Mouse (Mus musculus) lung, postnatal 0 days (tissue): ENCODE measurements at regions not wholly inside any gene's neighbourhood (a gene's known extent, or its start where the extent isn't known, plus 50 kb on each side); places are given as distances from the start of the nearest gene placed in this dataset.

Experiments used
- ATAC-seq: fragments of 200-750 bp; cut with Nextera tagmentation; 2 replicates; pipeline ENCODE4 v1.8.0; 2017; ENCODE audit warnings: moderate library complexity
- DNase-seq: peaks from one replicate; pipeline ENCODE4 v3.0.0-alpha.2; 2016; ENCODE audit warnings: low spot score
- H3K27ac ChIP-seq: fragments of 300-500 bp; sonication (generic); 2 replicates; pipeline ENCODE4 v1.5.1; 2014; ENCODE audit warnings: antibody characterized with exemption, mild to moderate bottlenecking, low read length, mixed read lengths
- H3K27me3 ChIP-seq: fragments of 300-500 bp; sonication (generic); replicated peaks from 2 replicates; pipeline ENCODE4 v1.6.1; 2014; ENCODE audit warnings: low read length, mixed read lengths; ENCODE audit not compliant: insufficient read depth
- H3K36me3 ChIP-seq: fragments of 300-500 bp; sonication (generic); 2 replicates; pipeline ENCODE4 v1.6.1; 2014; ENCODE audit warnings: low read length, mixed read lengths; ENCODE audit not compliant: insufficient read depth
- H3K4me1 ChIP-seq: fragments of 300-500 bp; sonication (generic); 2 replicates; pipeline ENCODE4 v1.6.1; 2014; ENCODE audit warnings: antibody characterized with exemption, low read depth, low read length, mixed read lengths; ENCODE audit not compliant: insufficient read depth
- H3K4me2 ChIP-seq: fragments of 300-500 bp; sonication (generic); replicated peaks from 2 replicates; pipeline ENCODE4 v1.6.1; 2014; ENCODE audit warnings: low read depth, mild to moderate bottlenecking, low read length, moderate library complexity, mixed read lengths
- H3K4me3 ChIP-seq: fragments of 300-500 bp; sonication (generic); 2 replicates; pipeline ENCODE4 v1.5.1; 2014; ENCODE audit warnings: low read depth, low read length
- H3K9ac ChIP-seq: fragments of 300-500 bp; sonication (generic); replicated peaks from 2 replicates; pipeline ENCODE4 v1.6.1; 2014; ENCODE audit warnings: low read depth, mild to moderate bottlenecking
- H3K9me3 ChIP-seq: fragments of 300-500 bp; sonication (generic); 2 replicates; pipeline ENCODE4 v1.6.1; 2016; ENCODE audit warnings: low read length, mixed read lengths
- CTCF ChIP-seq: IDR thresholded peaks from 2 replicates; pipeline ENCODE4 v1.5.1; 2016; ENCODE audit warnings: antibody characterized with exemption, mild to moderate bottlenecking
- EP300 ChIP-seq: IDR thresholded peaks from 2 replicates; pipeline ENCODE4 v1.6.1; 2016; ENCODE audit warnings: antibody characterized with exemption, mild to moderate bottlenecking, control low read depth
- WGBS: fragments of 180-500 bp; shearing (Covaris S2); extraction: QIAGEN DNeasy Blood & Tissue Kit; methylation state at CpG from one replicate; pipeline ENCODE4 v1.1.7; 2014; 5-methylcytosine and 5-hydroxymethylcytosine counted together

- no peak overlapping the region for H3K27ac ChIP-seq
- no peak for TF ChIP-seq CTCF
- DNase-seq, result no peak
- H3K9ac ChIP-seq, result no peak overlapping the region
- no peak overlapping the region for H3K4me2 ChIP-seq
- H3K4me1 ChIP-seq, result no peaks in the 10 kb centered on the region
- no peaks in the 10 kb centered on the region for H3K36me3 ChIP-seq
- no peak overlapping the region for H3K4me3 ChIP-seq
- H3K9me3 ChIP-seq, result no peaks in the 10 kb centered on the region
- ATAC-seq, result no peak
- H3K27me3 ChIP-seq, result no peaks in the 10 kb centered on the region
- 32% methylated on average over 3 of the region's 3 CpGs for WGBS
Observed at GRCm38 (mm10) chr1:137147891-137148290, 187.6 kb upstream of the Nr5a2 start.

GRCm38 (mm10) chr1:137141879-137142570 lies 181.8 kb upstream of the Nr5a2 start:
- TF ChIP-seq CTCF (no peak), EP300 (no peak)
- Histone ChIP-seq H3K4me3 (no peak overlapping the region), H3K27me3 (no peaks in the 10 kb centered on the region), H3K9me3 (no peaks in the 10 kb centered on the region), H3K9ac (no peak overlapping the region), H3K4me2 (no peak overlapping the region), H3K36me3 (no peaks in the 10 kb centered on the region), H3K4me1 (no peaks in the 10 kb centered on the region), H3K27ac (no peak overlapping the region)
- ATAC-seq (no peak), DNase-seq (no peak)
- 35% methylated on average over 13 of the region's 13 CpGs for WGBS

DNA sequence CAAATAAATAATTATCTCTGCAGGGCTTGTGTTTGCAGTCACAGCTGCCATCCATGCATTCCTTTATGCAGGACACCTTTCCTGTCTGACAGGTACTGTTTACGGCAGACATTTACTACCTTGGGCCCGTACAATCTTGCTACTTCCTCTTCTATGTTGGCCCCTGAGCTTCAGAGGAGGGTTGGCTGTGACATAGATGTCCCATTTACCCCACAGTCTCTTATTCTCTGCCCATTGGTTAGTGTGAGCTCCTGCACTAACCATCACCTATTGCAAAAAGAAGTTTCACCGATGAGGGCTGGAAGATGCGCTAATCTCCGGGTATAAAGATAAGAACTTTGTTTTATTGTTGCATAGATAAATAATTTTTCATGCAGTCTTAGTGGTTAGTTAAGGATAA lies 181.1 kb upstream of the Nr5a2 start:
- DNase-seq (no peak), ATAC-seq (no peak)
- TF ChIP-seq CTCF (no peak), EP300 (no peak)
- Histone ChIP-seq H3K9ac (no peak overlapping the region), H3K27me3 (no peaks in the 10 kb centered on the region), H3K4me3 (no peak overlapping the region), H3K27ac (no peak overlapping the region), H3K4me1 (no peaks in the 10 kb centered on the region), H3K36me3 (no peaks in the 10 kb centered on the region), H3K4me2 (no peak overlapping the region), H3K9me3 (no peaks in the 10 kb centered on the region)
- WGBS, result 64% methylated on average over 5 of the region's 5 CpGs

GRCm38 (mm10) chr1:137136156-137136555 lies 175.9 kb upstream of the Nr5a2 start:
- ATAC-seq (no peak), DNase-seq (no peak)
- no peak overlapping the region for H3K27ac ChIP-seq
- no peak overlapping the region for H3K4me2 ChIP-seq
- no peak for TF ChIP-seq CTCF
- H3K4me3 ChIP-seq, result no peak overlapping the region
- H3K4me1 ChIP-seq, result no peaks in the 10 kb centered on the region
- WGBS, result 61% methylated on average over 7 of the region's 7 CpGs
- no peak overlapping the region for H3K9ac ChIP-seq
- no peaks in the 10 kb centered on the region for H3K36me3 ChIP-seq
- no peaks in the 10 kb centered on the region for H3K27me3 ChIP-seq
- no peaks in the 10 kb centered on the region for H3K9me3 ChIP-seq

DNA sequence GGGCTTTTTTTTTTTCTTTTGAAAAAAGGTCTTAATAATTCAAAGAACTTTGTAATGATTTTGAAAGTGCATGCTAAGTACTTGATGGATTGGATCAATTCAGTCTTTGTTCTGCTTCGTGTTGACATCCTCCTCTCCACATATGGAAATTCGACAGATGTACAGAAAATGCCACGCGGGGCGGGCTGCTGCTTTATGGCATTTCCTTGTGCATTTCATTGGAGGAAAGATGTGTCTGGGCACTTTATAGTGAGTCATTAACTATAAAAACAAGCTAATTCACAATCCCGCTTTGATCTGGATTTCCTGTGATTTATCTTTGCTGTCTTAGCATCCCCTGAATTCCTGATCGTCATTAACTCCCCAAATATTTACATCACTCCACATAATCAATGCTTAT lies 173.5 kb upstream of the Nr5a2 start:
- Histone ChIP-seq H3K4me2 (no peak overlapping the region), H3K9me3 (no peaks in the 10 kb centered on the region), H3K36me3 (no peaks in the 10 kb centered on the region), H3K27me3 (no peaks in the 10 kb centered on the region), H3K4me1 (no peaks in the 10 kb centered on the region), H3K4me3 (no peak overlapping the region), H3K9ac (no peak overlapping the region), H3K27ac (no peak overlapping the region)
- no peak for ATAC-seq
- no peak for DNase-seq
- 26% methylated on average over 7 of the region's 7 CpGs for WGBS
- no peak for TF ChIP-seq EP300
- no peak for TF ChIP-seq CTCF

DNA sequence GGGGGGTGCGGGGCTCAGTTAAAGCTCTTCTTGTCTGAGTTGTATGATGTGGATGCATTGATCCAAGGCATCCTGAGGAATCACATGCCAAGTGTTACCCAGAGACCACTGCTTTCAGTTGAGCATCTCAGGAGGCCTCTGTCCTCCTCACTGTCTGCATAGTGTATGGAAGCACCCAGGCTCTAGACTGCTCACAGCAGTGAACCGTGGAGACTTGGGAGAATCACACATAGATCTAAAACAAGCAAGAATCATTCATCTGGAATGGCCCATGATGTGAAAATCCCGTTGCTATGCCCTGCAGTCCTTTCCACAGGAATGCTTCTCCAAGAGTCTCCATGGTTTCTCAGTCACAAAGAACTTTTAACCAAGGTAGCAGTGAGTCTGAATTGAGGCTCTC lies 170.0 kb upstream of the Nr5a2 start:
- DNase-seq (no peak), ATAC-seq (no peak)
- Histone ChIP-seq H3K27ac (no peak overlapping the region), H3K27me3 (no peaks in the 10 kb centered on the region), H3K9ac (no peak overlapping the region), H3K4me1 (no peaks in the 10 kb centered on the region), H3K36me3 (no peaks in the 10 kb centered on the region), H3K4me2 (no peak overlapping the region), H3K4me3 (no peak overlapping the region), H3K9me3 (no peaks in the 10 kb centered on the region)
- 72% methylated on average over 3 of the region's 3 CpGs for WGBS
- no peak for TF ChIP-seq EP300
- no peak for TF ChIP-seq CTCF

GRCm38 (mm10) chr1:137129116-137129515 lies 168.9 kb upstream of the Nr5a2 start:
- Histone ChIP-seq H3K9ac (no peak overlapping the region), H3K27me3 (no peaks in the 10 kb centered on the region), H3K36me3 (no peaks in the 10 kb centered on the region), H3K4me3 (no peak overlapping the region), H3K9me3 (no peaks in the 10 kb centered on the region), H3K4me2 (no peak overlapping the region), H3K4me1 (no peaks in the 10 kb centered on the region), H3K27ac (no peak overlapping the region)
- ATAC-seq (no peak), DNase-seq (no peak)
- TF ChIP-seq EP300 (no peak), CTCF (no peak)
- WGBS, result 80% methylated on average over 9 of the region's 9 CpGs
